Mouse (Mus musculus) neural tube, embryonic 12.5 days (tissue): ENCODE results near the gene Mrpl51. TPM values are rescaled to one million over a fixed set of nuclear protein-coding genes. Genes with fewer than 3 reads are reported as not detected.

ENCODE experiments used
- ATAC-seq: fragments of 200-750 bp; cut with Nextera tagmentation; 2 replicates; pipeline ENCODE4 v1.8.0; 2017; ENCODE audit warnings: low read depth, mild to moderate bottlenecking, moderate TSS enrichment, moderate library complexity; ENCODE audit not compliant: low FRiP score
- H3K27ac ChIP-seq: fragments of 300-500 bp; sonication (generic); 2 replicates; pipeline ENCODE4 v1.5.1; 2016
- H3K27me3 ChIP-seq: fragments of 300-500 bp; sonication (generic); replicated peaks from 2 replicates; pipeline ENCODE4 v1.6.1; 2016; ENCODE audit warnings: mild to moderate bottlenecking
- H3K36me3 ChIP-seq: fragments of 300-500 bp; sonication (generic); 2 replicates; pipeline ENCODE4 v1.6.1; 2016; ENCODE audit warnings: mild to moderate bottlenecking
- H3K4me1 ChIP-seq: fragments of 300-500 bp; sonication (generic); 2 replicates; pipeline ENCODE4 v1.6.1; 2016
- H3K4me2 ChIP-seq: fragments of 300-500 bp; sonication (generic); replicated peaks from 2 replicates; pipeline ENCODE4 v1.6.1; 2016; ENCODE audit warnings: mild to moderate bottlenecking
- H3K4me3 ChIP-seq: fragments of 300-500 bp; sonication (generic); 2 replicates; pipeline ENCODE4 v1.5.1; 2016
- H3K9ac ChIP-seq: fragments of 300-500 bp; sonication (generic); 2 replicates; pipeline ENCODE4 v1.6.1; 2016; ENCODE audit warnings: mild to moderate bottlenecking
- H3K9me3 ChIP-seq: fragments of 300-500 bp; sonication (generic); 2 replicates; pipeline ENCODE4 v1.6.1; 2016; ENCODE audit warnings: mild to moderate bottlenecking
- WGBS: fragments of 180-500 bp; shearing (Covaris S2); methylation state at CpG from one replicate; pipeline ENCODE4 v1.1.7; 2016; 5-methylcytosine and 5-hydroxymethylcytosine counted together
- polyA plus RNA-seq: library from polyadenylated mRNA; unstranded; fragments of >200 nt; fragmentation: Nextera tagmentation; extraction: Ambion mirVana; gene quantifications from 2 replicates; pipeline ENCODE4 v1.2.1, GENCODE M21; 2016

Gene Mrpl51
- polyA plus RNA-seq, 1 experiment from 2014 or later, result 169 TPM

DNA sequence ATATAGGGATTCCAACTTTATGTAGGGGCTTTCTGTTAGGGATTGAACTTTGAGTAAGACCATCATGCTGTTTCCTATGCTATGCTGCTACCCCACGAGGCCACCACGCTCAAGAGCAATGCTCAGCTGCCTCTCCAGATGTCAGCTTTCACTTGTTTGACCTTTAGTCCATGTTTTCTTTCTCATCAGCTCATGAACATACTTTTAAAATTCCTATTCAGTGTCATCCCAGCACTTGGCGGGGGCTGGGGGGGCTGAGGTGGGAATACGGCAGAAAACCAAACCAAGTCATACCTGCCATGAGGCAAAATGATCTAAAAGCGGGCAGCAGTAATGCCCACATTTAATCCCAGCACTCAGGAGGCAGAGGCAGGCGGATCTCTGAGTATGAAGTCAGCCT lies 21.5 kb downstream of the Mrpl51 start:
- 70% methylated on average over 6 of the region's 6 CpGs for WGBS
- H3K9ac ChIP-seq, result no peak overlapping the region
- H3K27me3 ChIP-seq, result peaks cover 11% of the 10 kb centered on the region; the same call in 1 of the 2 replicates
- no peak overlapping the region for H3K4me3 ChIP-seq
- ATAC-seq, result no peak
- H3K27ac ChIP-seq, result no peak overlapping the region
- H3K4me2 ChIP-seq, result no peak overlapping the region
- H3K9me3 ChIP-seq, result no peaks in the 10 kb centered on the region
- H3K36me3 ChIP-seq, result no peaks in the 10 kb centered on the region
- peaks cover 3% of the 10 kb centered on the region; the same call in 1 of the 2 replicates for H3K4me1 ChIP-seq

DNA sequence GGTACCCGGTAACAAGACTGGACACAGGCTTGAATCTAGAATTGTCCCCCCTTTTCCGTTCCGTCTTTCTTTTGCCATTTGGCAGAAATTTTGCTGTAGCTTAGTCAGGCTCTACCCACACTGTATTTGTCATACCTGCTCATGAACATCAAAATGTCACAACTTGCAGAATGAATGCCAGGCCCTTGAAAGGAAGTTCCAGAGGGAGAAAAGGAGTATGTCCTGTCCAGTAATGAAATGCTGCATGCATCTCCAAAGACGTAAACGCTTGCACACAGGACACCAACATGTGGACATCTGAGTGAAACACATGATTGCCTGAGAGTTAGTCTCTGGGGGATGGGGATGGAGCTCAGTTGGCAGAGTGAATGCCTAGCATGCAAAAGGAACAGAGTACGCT lies 22.1 kb downstream of the Mrpl51 start:
- Histone ChIP-seq H3K4me2 (no peak overlapping the region), H3K4me1 (peaks cover 3% of the 10 kb centered on the region; the same call in 1 of the 2 replicates), H3K9me3 (no peaks in the 10 kb centered on the region), H3K4me3 (no peak overlapping the region), H3K27me3 (peaks cover 11% of the 10 kb centered on the region; the same call in 1 of the 2 replicates), H3K9ac (no peak overlapping the region), H3K27ac (no peak overlapping the region), H3K36me3 (no peaks in the 10 kb centered on the region)
- 74% methylated on average over 6 of the region's 6 CpGs for WGBS
- ATAC-seq, result no peak

GRCm38 (mm10) chr6:125215148-125215954 lies 23.8 kb downstream of the Mrpl51 start, which contains the start of gene Vamp1:
Gene Vamp1, plus strand, starts transcription at chr6:125215551.
- H3K9ac ChIP-seq, result peak within 1 kb of the TSS; percentile 73

GRCm38 (mm10) chr6:125216898-125217297 lies 25.3 kb downstream of the Mrpl51 start:
- Histone ChIP-seq H3K36me3 (no peaks in the 10 kb centered on the region), H3K27me3 (0 out of 2 replicates have a peak, but pooled peaks cover 11% of the 10 kb centered on the region), H3K4me2 (no peak overlapping the region), H3K9me3 (no peaks in the 10 kb centered on the region), H3K4me3 (no peak overlapping the region), H3K27ac (no peak overlapping the region), H3K9ac (no peak overlapping the region), H3K4me1 (peaks cover 3% of the 10 kb centered on the region; the same call in 1 of the 2 replicates)
- WGBS, result 89% methylated on average over 2 of the region's 2 CpGs
- ATAC-seq, result no peak

More at GRCm38 (mm10) chr6:125215148-125215954, 23.8 kb downstream of the Mrpl51 start, which contains the start of gene Vamp1:
- Histone ChIP-seq H3K4me3 (peak within 1 kb of the TSS; percentile 66), H3K27me3 (peaks cover 11% of the 10 kb centered on the region; the same call in 1 of the 2 replicates), H3K9me3 (no peaks in the 10 kb centered on the region), H3K4me2 (peak within 1 kb of the TSS; percentile 96), H3K27ac (no peak within 1 kb of the TSS), H3K4me1 (peaks cover 3% of the 10 kb centered on the region; the same call in 1 of the 2 replicates), H3K36me3 (no peaks in the 10 kb centered on the region)
- ATAC-seq, result peak; percentile 96
- under 1% methylated on average over 48 of the region's 48 CpGs for WGBS

- H3K4me3 ChIP-seq, result no peak overlapping the region
- H3K9ac ChIP-seq, result no peak overlapping the region
- H3K36me3 ChIP-seq, result peaks cover 4% of the 10 kb centered on the region
- no peaks in the 10 kb centered on the region for H3K9me3 ChIP-seq
- ATAC-seq, result no peak
- H3K4me2 ChIP-seq, result no peak overlapping the region
- peaks cover 3% of the 10 kb centered on the region; the same call in 1 of the 2 replicates for H3K4me1 ChIP-seq
- WGBS, result 87% methylated on average over 11 of the region's 11 CpGs
- no peak overlapping the region for H3K27ac ChIP-seq
- 0 out of 2 replicates have a peak, but pooled peaks cover 7% of the 10 kb centered on the region for H3K27me3 ChIP-seq
Observed at GRCm38 (mm10) chr6:125217899-125218298, 26.3 kb downstream of the Mrpl51 start.

GRCm38 (mm10) chr6:125218963-125219362 lies 27.4 kb downstream of the Mrpl51 start:
- no peak overlapping the region for H3K4me2 ChIP-seq
- peaks cover 3% of the 10 kb centered on the region; the same call in 1 of the 2 replicates for H3K4me1 ChIP-seq
- peaks cover 8% of the 10 kb centered on the region for H3K36me3 ChIP-seq
- no peak for ATAC-seq
- H3K9ac ChIP-seq, result no peak overlapping the region
- 0 out of 2 replicates have a peak, but pooled peaks cover under 1% of the 10 kb centered on the region for H3K27me3 ChIP-seq
- H3K9me3 ChIP-seq, result no peaks in the 10 kb centered on the region
- H3K4me3 ChIP-seq, result no peak overlapping the region
- H3K27ac ChIP-seq, result no peak overlapping the region
- 76% methylated on average over 4 of the region's 4 CpGs for WGBS

DNA sequence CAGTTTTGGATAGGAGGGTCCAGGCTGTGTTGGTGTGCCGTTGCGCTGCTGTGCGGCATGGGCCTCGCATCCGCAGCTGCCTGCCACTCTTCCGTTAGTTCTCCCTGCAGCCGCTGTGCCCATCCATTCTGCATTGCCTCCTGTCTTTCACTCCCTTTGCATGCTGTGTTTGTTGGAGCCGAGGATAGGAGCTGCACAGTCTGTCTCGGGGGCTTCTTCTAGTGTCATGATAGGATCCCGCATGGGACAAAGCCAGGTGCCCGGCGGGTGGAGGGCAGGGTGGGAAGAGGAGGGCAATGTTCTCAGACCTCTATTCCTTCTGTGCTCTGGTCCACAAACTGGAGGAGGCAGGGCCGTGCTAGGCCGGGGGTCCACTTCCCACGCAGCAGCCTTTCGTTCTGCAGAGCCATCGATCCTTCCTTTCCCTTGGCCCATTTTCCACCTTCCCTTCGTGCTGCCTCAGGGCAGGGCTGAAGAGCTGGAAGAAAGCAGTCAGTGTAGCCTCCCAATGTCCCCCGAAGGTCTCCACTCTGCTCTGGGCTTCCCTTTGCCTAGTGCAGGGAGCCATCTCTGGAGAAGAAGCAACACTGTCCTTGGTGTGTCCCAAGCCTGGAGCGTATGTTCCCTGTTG lies 29.6 kb downstream of the Mrpl51 start:
- 94% methylated on average over 20 of the region's 20 CpGs for WGBS
- Histone ChIP-seq H3K4me2 (no peak overlapping the region), H3K9ac (no peak overlapping the region), H3K36me3 (peaks cover 8% of the 10 kb centered on the region), H3K4me3 (no peak overlapping the region), H3K27me3 (no peaks in the 10 kb centered on the region), H3K9me3 (no peaks in the 10 kb centered on the region), H3K4me1 (no peaks in the 10 kb centered on the region), H3K27ac (no peak overlapping the region)
- no peak for ATAC-seq

DNA sequence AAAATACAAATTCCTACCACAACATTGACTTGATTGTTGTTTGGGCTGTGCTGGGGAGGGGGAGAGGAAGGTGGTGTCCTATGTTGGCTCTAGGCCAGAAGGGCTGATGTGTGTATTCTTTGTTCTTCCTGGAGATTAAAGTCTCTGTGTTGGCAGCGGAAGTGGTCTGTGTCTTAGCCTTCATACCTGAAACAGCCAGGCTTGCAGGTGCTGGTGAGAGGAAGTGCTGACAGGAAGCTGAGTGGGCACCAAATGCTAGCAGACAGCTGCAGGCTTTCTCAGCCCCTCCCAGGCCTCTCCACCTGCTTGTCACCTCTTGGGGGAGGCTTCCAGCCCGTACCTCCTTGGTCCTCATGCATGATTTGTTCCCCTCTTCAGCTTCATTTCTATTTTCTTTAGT lies 30.5 kb downstream of the Mrpl51 start:
- H3K27me3 ChIP-seq, result no peaks in the 10 kb centered on the region
- H3K4me2 ChIP-seq, result no peak overlapping the region
- no peaks in the 10 kb centered on the region for H3K9me3 ChIP-seq
- 84% methylated on average over 2 of the region's 2 CpGs for WGBS
- H3K27ac ChIP-seq, result no peak overlapping the region
- H3K4me3 ChIP-seq, result no peak overlapping the region
- H3K9ac ChIP-seq, result no peak overlapping the region
- no peaks in the 10 kb centered on the region for H3K4me1 ChIP-seq
- ATAC-seq, result no peak
- H3K36me3 ChIP-seq, result peaks cover 8% of the 10 kb centered on the region

DNA sequence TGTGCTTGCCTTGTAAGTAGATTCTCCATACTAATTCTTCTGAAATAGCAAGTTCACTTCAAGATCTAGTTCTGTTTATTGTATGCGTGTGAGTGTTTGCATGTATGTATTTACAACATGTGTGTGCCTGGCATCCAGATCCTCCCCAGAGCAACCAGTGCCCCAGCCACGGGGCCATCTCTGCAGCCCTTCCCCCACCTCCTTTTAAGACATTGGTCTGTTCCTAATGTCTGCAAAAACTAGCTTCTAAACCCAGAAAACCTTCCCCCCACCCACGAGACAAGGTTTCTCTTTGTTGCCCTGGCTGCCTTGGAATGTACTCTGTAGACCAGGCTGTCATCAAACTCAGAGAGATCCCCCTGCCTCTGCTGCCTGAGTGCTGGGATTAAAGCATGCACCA lies 31.0 kb downstream of the Mrpl51 start:
- no peak for ATAC-seq
- Histone ChIP-seq H3K9ac (no peak overlapping the region), H3K4me2 (no peak overlapping the region), H3K9me3 (no peaks in the 10 kb centered on the region), H3K4me1 (no peaks in the 10 kb centered on the region), H3K27me3 (no peaks in the 10 kb centered on the region), H3K4me3 (no peak overlapping the region), H3K36me3 (peaks cover 8% of the 10 kb centered on the region), H3K27ac (no peak overlapping the region)
- WGBS, result 88% methylated on average over 3 of the region's 3 CpGs

- H3K27ac ChIP-seq, result no peak overlapping the region
- H3K9me3 ChIP-seq, result no peaks in the 10 kb centered on the region
- no peak overlapping the region for H3K4me3 ChIP-seq
- no peak overlapping the region for H3K4me2 ChIP-seq
- 85% methylated on average over 5 of the region's 5 CpGs for WGBS
- no peak overlapping the region for H3K9ac ChIP-seq
- H3K36me3 ChIP-seq, result peaks cover 8% of the 10 kb centered on the region
- no peaks in the 10 kb centered on the region for H3K4me1 ChIP-seq
- no peaks in the 10 kb centered on the region for H3K27me3 ChIP-seq
- ATAC-seq, result no peak
Observed at GRCm38 (mm10) chr6:125225518-125226115, 34.0 kb downstream of the Mrpl51 start.

DNA sequence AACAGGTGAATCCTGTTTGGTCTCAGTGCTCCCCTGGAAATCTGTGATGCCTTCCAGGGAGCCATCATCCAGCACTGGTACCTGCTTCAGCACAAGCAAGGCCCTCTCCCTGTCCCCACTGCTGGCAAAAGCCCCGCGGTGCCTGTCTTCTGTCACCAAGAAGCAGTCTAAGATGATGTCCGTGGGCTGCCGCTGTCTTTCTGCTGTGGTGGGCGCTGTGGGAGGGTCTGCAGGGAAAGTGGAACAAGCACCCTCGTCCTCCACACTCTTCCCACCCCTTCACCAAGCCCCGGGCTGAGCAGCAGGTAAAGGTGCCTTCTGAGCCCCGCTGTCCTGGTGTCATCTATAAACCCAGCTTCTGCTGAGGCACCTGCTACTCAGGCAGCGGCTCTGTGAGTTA lies 39.0 kb downstream of the Mrpl51 start:
- ATAC-seq, result no peak
- no peaks in the 10 kb centered on the region for H3K36me3 ChIP-seq
- no peak overlapping the region for H3K27ac ChIP-seq
- no peaks in the 10 kb centered on the region for H3K27me3 ChIP-seq
- peaks cover 12% of the 10 kb centered on the region for H3K4me1 ChIP-seq
- 70% methylated on average over 9 of the region's 9 CpGs for WGBS
- H3K9me3 ChIP-seq, result no peaks in the 10 kb centered on the region
- H3K9ac ChIP-seq, result no peak overlapping the region
- H3K4me3 ChIP-seq, result no peak overlapping the region
- peak overlapping the region; percentile 77 for H3K4me2 ChIP-seq
